Mouse (Mus musculus): ENCODE data around the gene Paf1. TPM values are rescaled to one million over a fixed set of nuclear protein-coding genes. Genes with fewer than 3 reads are reported as not detected.

Paf1 gene
- polyA plus RNA-seq, 1 experiment from 2014 or later = 103 TPM

DNA sequence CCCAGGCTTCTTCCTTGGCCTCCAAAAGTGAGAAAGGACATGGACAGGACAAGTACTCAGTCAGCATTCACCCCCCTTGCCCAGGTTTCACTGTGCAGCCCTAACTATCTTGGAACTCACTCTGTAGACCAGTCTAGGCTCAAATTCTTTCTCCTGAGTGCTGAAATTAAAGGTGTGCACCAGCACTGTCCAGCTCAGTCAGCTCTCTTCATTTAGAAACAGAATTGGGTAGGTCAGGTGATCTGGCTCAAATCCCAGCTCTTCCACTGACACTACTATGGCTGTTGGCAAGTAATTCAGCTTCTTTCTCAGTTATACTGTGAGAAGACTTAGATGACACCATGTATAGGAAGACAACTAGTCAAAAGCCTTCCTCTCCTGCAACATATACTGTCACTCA lies 35.0 kb downstream of the Paf1 start:
- ATAC-seq (ENCODE audit: low read depth) = no peak
- no peaks in the 10 kb centered on the region for H3K27me3 ChIP-seq
- no peak overlapping the region for H3K27ac ChIP-seq (replicated peaks)
- H3K36me3 ChIP-seq = peaks cover 31% of the 10 kb centered on the region
- H3K4me2 ChIP-seq = no peak overlapping the region
- no peak overlapping the region for H3K9ac ChIP-seq
- H3K9me3 ChIP-seq = no peaks in the 10 kb centered on the region
- peaks cover 18% of the 10 kb centered on the region for H3K4me1 ChIP-seq (replicated peaks)
- no peak overlapping the region for H3K4me3 ChIP-seq

DNA sequence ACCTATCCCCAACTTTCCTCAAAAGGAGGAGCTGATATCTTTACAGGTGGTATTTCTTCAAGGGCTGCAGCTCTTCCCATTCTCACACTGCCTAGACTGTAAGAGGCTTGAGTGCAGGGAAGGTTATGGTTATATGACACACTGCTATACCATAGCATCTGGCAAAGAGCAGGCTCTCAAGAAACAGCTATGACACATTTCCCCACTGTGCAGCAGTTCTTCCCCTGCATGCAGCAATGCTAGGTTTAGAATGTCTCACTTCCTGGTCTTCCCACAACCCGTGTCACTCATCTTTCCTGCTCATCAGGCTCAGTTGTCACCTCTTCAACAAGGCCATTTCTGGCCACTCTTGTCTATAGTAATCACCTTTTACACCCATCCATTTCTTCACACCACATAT lies 37.8 kb downstream of the Paf1 start:
- WGBS = 88% methylated on average over 1 of the region's 1 CpGs
- no peak overlapping the region for H3K9ac ChIP-seq
- ATAC-seq (ENCODE audit: low read depth) = no peak

DNA sequence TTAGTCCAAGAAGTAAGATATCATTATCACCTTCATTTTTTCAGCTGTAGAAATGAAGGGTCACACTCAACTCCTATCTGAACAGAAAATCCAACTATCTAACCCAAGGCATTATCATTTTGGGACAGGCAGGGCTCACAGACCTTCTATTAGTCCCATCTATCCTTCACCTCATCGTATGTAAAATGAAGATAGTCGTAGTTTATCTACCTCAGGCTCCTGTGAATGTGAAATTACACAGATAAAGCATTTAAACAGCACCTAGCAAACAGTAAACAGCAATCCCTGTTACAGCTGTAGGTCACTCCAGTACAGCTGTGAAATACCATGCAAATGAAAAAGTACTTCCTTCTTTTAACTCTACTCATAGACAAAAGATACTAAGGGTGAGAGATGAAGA lies 39.5 kb downstream of the Paf1 start:
- no peak overlapping the region for H3K27ac ChIP-seq (replicated peaks)
- no peak overlapping the region for H3K4me2 ChIP-seq
- H3K36me3 ChIP-seq = peaks cover 24% of the 10 kb centered on the region
- no peaks in the 10 kb centered on the region for H3K27me3 ChIP-seq
- ATAC-seq (ENCODE audit: low read depth) = no peak
- H3K4me3 ChIP-seq = no peak overlapping the region
- no peak overlapping the region for H3K9ac ChIP-seq
- WGBS = 94% methylated on average over 2 of the region's 2 CpGs
- no peaks in the 10 kb centered on the region for H3K9me3 ChIP-seq
- H3K4me1 ChIP-seq (replicated peaks) = peaks cover 50% of the 10 kb centered on the region

More for the DNA sequence above, 37.8 kb downstream of the Paf1 start:
- H3K27me3 ChIP-seq = no peaks in the 10 kb centered on the region
- H3K4me3 ChIP-seq = no peak overlapping the region
- peaks cover 24% of the 10 kb centered on the region for H3K36me3 ChIP-seq
- no peak overlapping the region for H3K27ac ChIP-seq (replicated peaks)
- H3K9me3 ChIP-seq = no peaks in the 10 kb centered on the region
- no peak overlapping the region for H3K4me2 ChIP-seq
- peaks cover 46% of the 10 kb centered on the region for H3K4me1 ChIP-seq (replicated peaks)

DNA sequence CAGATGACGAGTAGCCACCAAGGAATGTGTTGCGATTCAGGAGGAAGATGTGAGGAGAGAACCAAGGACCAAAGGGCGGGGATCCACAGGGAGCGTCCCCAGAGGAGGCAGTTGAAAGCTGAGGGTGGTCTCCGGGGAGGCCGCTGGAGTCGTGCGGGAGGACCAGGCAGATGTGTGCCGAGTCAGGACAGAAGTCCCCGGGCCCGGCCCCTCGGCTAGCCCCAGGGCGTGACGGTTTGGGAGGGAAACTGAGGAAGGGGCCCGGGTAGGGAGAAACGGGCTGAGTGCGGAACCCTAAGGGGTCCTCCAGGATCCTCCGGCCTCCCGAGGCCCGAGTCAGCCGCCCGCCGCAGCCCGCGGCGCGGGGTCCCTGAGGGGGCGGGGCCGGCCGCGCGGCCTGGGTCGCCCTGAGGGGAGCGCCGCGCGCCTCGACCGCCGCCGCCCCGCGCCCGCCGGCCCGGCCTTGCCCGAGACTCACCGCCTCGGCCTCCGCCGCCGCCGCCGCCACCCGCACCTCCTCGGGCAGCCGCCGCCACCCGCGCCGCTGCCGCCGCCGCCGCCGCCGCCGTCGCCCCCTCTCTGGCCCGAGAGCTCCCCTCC lies 43.0 kb downstream of the Paf1 start:
- peaks cover 24% of the 10 kb centered on the region for H3K36me3 ChIP-seq
- ATAC-seq (ENCODE audit: low read depth) = peak; percentile 47
- peaks cover 50% of the 10 kb centered on the region for H3K4me1 ChIP-seq (replicated peaks)
- peak overlapping the region; percentile 88 for H3K9ac ChIP-seq
- H3K9me3 ChIP-seq = no peaks in the 10 kb centered on the region
- peak overlapping the region; percentile 79 for H3K4me3 ChIP-seq
- no peaks in the 10 kb centered on the region for H3K27me3 ChIP-seq
- H3K4me2 ChIP-seq = peak overlapping the region; percentile 88
- peak overlapping the region; percentile 56 for H3K27ac ChIP-seq (replicated peaks)
- WGBS = under 1% methylated on average over 25 of the region's 70 CpGs

DNA sequence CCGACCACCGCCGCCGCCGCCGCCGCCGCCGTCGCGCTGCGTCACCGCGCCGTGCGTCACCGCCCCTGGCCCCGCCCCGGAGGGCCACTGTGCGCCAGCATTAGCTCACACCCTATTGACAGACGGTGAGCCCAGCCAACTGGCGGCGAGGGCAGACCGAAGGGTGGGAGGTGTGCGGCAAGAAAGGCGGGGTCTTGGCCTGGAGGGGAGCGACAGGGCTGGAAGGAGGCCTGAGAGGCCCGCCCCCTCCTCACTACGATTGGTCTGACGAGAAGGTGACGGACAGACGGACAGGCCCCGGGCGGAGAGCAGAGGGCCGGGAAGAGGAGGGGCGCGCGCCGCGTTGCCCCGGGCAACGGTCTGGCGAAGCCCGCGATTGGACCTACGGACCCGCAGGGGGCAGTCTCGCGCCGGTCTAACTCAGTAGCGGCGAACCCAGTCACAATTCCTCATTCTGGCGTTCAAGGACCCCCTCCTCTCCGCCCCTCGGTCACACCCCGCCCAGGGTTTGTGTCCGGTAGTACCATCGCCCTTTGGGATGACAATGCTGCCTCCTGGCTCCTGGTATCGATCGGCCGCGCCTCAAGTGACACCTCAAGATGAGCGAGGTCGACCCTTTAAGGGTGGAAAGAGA lies 43.6 kb downstream of the Paf1 start:
- WGBS = under 1% methylated on average over 52 of the region's 64 CpGs

DNA sequence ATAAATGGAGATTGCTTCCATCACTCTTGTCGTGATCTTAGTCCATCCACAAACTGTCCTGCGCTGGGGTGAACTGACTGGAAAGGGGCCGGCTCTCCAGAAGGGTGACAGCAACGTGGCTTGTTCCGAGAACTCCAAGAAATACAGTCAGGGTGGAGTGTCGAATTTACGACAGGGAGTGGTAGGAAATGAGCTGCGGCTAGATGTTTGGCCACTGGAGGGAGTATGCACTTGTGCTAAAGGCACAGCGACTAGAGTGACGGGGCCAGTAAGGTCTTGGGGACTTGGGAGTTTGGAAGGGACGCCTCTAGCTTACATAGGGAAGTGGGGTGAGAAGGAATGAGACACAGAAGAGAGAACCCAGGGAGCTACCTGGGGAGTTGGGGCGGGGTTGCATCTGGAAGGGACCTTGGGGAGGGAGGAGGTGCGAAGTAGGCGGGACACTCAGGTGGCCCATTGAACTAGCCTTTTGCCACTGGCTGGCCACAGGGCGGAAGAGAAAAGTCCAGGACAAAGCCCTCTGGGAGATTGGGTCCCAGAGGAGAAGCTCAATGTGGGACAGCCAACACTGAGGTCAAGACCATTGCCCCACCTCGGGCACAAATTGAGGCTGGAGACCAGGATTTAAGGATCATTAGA lies 44.3 kb downstream of the Paf1 start, which contains the start of gene Gmfg:
TSS of gene Gmfg (plus strand) at position 516 of the 639 bp plus-strand sequence.
- Histone ChIP-seq H3K36me3 (peaks cover 15% of the 10 kb centered on the region), H3K9me3 (no peaks in the 10 kb centered on the region), H3K4me3 (peak within 1 kb of the TSS; percentile 79), H3K9ac (peak within 1 kb of the TSS; percentile 75), H3K4me1 (replicated peaks) (peaks cover 41% of the 10 kb centered on the region), H3K27me3 (no peaks in the 10 kb centered on the region), H3K27ac (replicated peaks) (peak within 1 kb of the TSS; percentile 84), H3K4me2 (peak within 1 kb of the TSS; percentile 66)
- ATAC-seq (ENCODE audit: low read depth) = peak; percentile 64
- WGBS = 3% methylated on average over 16 of the region's 16 CpGs

More for the DNA sequence above, 43.6 kb downstream of the Paf1 start:
- no peaks in the 10 kb centered on the region for H3K27me3 ChIP-seq
- H3K4me2 ChIP-seq = peak overlapping the region; percentile 66
- H3K4me1 ChIP-seq (replicated peaks) = peaks cover 48% of the 10 kb centered on the region
- peak; percentile 99 for ATAC-seq (ENCODE audit: low read depth)
- peaks cover 21% of the 10 kb centered on the region for H3K36me3 ChIP-seq
- peak overlapping the region; percentile 88 for H3K9ac ChIP-seq
- H3K9me3 ChIP-seq = no peaks in the 10 kb centered on the region
- peak overlapping the region; percentile 79 for H3K4me3 ChIP-seq
- H3K27ac ChIP-seq (replicated peaks) = peak overlapping the region; percentile 84

DNA sequence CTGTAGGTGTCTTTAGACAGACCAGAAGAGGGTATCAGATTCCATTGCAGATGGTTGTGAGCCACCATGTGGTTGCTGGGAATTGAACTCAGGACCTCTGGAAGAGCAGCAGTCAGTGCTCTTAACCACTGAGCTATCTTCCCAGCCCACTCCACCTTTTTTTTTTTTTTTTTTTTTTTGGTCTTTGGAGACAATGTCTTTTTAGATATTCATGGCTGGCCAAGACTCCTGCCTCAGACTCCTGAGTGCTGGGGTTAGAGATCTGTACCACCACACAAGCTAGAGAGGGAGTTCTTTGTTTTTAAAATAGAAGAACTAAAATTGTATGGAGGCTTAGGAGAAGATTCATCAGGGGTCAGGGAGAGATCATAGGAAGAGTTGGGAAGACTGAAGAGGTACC lies 45.2 kb downstream of the Paf1 start:
- H3K27ac ChIP-seq (replicated peaks) = no peak overlapping the region
- no peak for ATAC-seq (ENCODE audit: low read depth)
- peaks cover 6% of the 10 kb centered on the region for H3K36me3 ChIP-seq
- no peak overlapping the region for H3K9ac ChIP-seq
- H3K4me1 ChIP-seq (replicated peaks) = peaks cover 32% of the 10 kb centered on the region
- no peaks in the 10 kb centered on the region for H3K27me3 ChIP-seq
- no peak overlapping the region for H3K4me3 ChIP-seq
- no peak overlapping the region for H3K4me2 ChIP-seq
- no peaks in the 10 kb centered on the region for H3K9me3 ChIP-seq

DNA sequence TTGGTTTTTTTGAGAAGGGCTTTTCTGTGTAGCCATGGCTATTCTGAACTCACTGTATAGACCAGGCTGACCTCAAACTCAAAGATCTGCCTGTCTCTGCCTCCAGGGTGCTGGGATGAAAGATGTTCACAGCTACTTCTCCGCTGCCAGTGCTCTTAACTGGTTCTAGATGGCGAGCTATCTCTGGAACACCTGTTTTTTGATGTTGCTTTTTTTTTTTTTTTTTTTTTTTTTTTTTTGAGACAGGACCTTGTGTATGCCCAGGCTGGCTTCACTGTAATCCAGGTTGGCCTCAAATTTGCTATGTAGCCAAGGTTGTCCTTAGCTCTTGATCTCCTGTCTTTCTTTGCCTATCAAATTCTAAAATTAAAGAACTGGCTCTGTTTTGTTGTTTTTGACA lies 46.0 kb downstream of the Paf1 start:
- Histone ChIP-seq H3K4me3 (no peak overlapping the region), H3K27ac (replicated peaks) (no peak overlapping the region), H3K36me3 (no peaks in the 10 kb centered on the region), H3K4me2 (no peak overlapping the region), H3K4me1 (replicated peaks) (peaks cover 24% of the 10 kb centered on the region), H3K9ac (no peak overlapping the region), H3K27me3 (no peaks in the 10 kb centered on the region), H3K9me3 (no peaks in the 10 kb centered on the region)
- no peak for ATAC-seq (ENCODE audit: low read depth)
- 86% methylated on average over 2 of the region's 2 CpGs for WGBS

DNA sequence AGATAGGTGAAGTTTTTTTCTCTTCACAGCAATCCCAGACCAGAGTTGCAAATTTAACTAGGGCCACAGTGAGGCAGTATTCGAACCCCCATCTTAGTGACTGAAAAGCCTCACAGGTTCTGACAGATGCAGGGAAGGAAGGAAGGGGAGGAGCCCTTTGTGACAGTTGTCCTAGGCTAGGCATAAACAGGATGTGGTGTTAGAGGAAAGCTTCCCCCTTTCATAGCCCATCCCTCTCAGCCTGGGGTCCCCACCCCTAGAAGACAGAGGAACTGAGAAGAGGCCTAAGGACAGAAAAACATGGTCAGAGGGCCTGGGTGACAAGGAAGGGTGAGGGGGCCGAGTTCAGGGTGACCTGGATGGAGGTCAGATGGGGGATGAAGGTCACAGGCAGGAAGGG lies 48.0 kb downstream of the Paf1 start:
- H3K4me3 ChIP-seq = no peak overlapping the region
- H3K27me3 ChIP-seq = 0 out of 2 replicates have a peak, but pooled peaks cover 2% of the 10 kb centered on the region
- H3K9ac ChIP-seq = no peak overlapping the region
- H3K4me1 ChIP-seq (replicated peaks) = peaks cover 6% of the 10 kb centered on the region; the same call in 1 of the 2 replicates
- no peaks in the 10 kb centered on the region for H3K36me3 ChIP-seq
- 52% methylated on average over 2 of the region's 2 CpGs for WGBS
- ATAC-seq (ENCODE audit: low read depth) = no peak
- H3K27ac ChIP-seq (replicated peaks) = no peak overlapping the region
- no peaks in the 10 kb centered on the region for H3K9me3 ChIP-seq
- H3K4me2 ChIP-seq = no peak overlapping the region

DNA sequence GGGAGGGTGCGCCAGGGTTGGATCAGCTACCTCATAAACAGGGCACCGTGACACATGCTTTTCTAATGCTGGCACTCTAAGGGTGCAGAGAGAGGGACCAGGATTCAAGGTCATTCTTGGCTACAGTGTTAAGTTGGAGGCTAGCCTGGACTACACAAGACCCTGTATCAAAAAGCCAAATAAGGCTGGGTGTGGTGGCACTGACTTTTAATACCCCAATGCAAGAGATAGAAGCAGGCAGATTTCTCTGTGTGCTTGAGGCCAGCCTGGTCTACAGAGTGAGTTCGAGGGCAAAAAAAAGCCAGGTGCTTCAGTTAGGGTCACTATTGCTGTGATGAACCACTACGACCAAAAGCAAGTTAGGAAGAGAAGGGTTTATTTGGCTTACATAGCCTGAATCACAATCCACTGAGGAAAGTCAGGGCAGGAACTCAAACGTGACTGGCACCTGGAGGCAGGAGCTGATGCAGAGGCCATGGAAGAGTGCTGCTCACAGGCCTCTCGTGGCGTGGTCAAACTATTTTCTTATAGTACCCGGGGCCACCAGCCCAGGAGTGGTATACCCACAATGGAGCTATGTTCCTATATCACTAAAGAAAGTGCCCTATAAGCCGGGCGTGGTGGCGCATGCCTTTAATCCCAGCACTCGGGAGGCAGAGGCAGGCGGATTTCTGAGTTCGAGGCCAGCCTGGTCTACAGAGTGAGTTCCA lies 49.2 kb downstream of the Paf1 start:
- ATAC-seq (ENCODE audit: low read depth) = no peak
- no peak overlapping the region for H3K9ac ChIP-seq
- no peaks in the 10 kb centered on the region for H3K36me3 ChIP-seq
- H3K4me2 ChIP-seq = no peak overlapping the region
- peaks cover 11% of the 10 kb centered on the region for H3K4me1 ChIP-seq (replicated peaks)
- 93% methylated on average over 14 of the region's 14 CpGs for WGBS
- no peak overlapping the region for H3K27ac ChIP-seq (replicated peaks)
- H3K27me3 ChIP-seq = peaks cover 6% of the 10 kb centered on the region
- H3K4me3 ChIP-seq = no peak overlapping the region
- no peaks in the 10 kb centered on the region for H3K9me3 ChIP-seq

DNA sequence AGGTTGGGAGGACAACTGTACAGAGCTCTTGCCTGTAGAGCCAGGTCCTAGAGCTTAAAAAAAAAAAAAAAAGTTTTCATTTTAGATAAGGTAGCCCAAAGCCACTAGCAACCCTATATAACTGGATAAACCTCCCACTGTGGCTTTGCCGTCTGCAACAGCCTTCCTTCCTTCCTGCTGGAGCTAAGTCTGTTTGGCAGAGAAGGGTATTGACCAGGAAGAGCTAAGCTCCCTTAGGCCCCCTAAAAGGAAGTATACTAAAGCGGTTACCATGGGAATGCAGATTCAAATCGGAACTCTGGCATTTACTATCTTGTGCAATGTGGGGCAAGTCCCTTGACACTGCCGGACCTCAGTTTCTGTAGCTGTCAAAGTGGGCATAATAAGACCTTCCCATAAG lies 49.9 kb downstream of the Paf1 start:
- Histone ChIP-seq H3K36me3 (no peaks in the 10 kb centered on the region), H3K27me3 (peaks cover 6% of the 10 kb centered on the region), H3K27ac (replicated peaks) (no peak overlapping the region), H3K9me3 (no peaks in the 10 kb centered on the region), H3K9ac (no peak overlapping the region), H3K4me2 (no peak overlapping the region), H3K4me3 (no peak overlapping the region), H3K4me1 (replicated peaks) (peaks cover 11% of the 10 kb centered on the region)
- 49% methylated on average over 4 of the region's 4 CpGs for WGBS
- no peak for ATAC-seq (ENCODE audit: low read depth)

DNA sequence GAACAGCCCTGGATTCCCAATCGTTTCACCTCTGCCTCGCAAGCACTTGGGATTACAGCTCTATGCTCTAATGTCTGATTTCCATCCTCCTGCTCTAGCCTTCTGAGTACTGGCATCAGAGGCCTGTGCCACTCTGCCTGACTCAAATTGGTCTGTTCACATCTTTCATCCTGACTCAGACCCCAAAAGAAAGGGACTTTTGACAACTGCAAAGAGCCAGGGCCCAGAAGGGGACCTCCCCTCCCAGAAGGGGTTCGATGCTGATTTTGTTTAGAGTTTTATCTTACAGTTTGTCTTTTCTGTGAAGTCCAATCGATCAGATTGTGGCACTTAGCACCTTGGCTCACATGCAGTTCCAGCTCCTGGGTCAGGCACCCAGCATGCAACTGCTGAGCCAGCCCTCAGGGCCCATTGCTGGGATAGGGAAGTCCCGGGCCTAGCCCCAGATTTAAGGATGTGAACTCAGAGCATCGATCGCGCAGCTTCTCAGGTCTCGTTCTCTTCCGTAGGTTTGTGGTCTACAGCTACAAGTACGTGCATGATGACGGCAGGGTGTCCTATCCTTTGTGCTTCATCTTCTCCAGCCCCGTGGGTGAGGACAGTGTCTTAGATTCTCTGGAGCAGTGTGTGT lies 51.7 kb downstream of the Paf1 start:
- H3K27me3 ChIP-seq = peaks cover 6% of the 10 kb centered on the region
- H3K36me3 ChIP-seq = no peaks in the 10 kb centered on the region
- WGBS = 87% methylated on average over 13 of the region's 13 CpGs
- no peak overlapping the region for H3K4me3 ChIP-seq
- no peak for ATAC-seq (ENCODE audit: low read depth)
- no peak overlapping the region for H3K4me2 ChIP-seq
- H3K4me1 ChIP-seq (replicated peaks) = peaks cover 11% of the 10 kb centered on the region
- no peaks in the 10 kb centered on the region for H3K9me3 ChIP-seq
- H3K9ac ChIP-seq = no peak overlapping the region
- no peak overlapping the region for H3K27ac ChIP-seq (replicated peaks)
